Mouse (Mus musculus) embryonic fibroblast, embryonic 13.5 days (primary cell): ENCODE results near the gene Eps8.

ENCODE experiments used
- CTCF ChIP-seq: IDR thresholded peaks from 2 replicates; pipeline ENCODE4 v1.5.1; 2011; ENCODE audit warnings: mild to moderate bottlenecking, control low read depth, low read length, moderate library complexity, borderline replicate concordance; ENCODE audit not compliant: insufficient read depth
- POLR2A ChIP-seq: IDR thresholded peaks from 2 replicates; pipeline ENCODE4 v1.6.1; 2011; ENCODE audit warnings: low read depth, mild to moderate bottlenecking, control low read depth, low read length, moderate library complexity

- TF ChIP-seq POLR2A (no peak), CTCF (no peak)
These were observed 196.5 kb downstream of the Eps8 start for GRCm38 (mm10) chr6:137458136-137458535.
